Mouse (Mus musculus): ENCODE measurements around the gene Vwa7. TPM values are rescaled to one million over a fixed set of nuclear protein-coding genes. Genes with fewer than 3 reads are reported as not detected.
"Not testable (repeated sequence)": the region's sequence is repeated elsewhere in the genome, so short reads cannot be mapped to it uniquely, and the experiment has no call there.

The Vwa7 gene
- 0.13 and 0.16 TPM in 2 replicates for polyA plus RNA-seq (2014; fragmentation: Nextera tagmentation; extraction: Ambion mirVana)

DNA sequence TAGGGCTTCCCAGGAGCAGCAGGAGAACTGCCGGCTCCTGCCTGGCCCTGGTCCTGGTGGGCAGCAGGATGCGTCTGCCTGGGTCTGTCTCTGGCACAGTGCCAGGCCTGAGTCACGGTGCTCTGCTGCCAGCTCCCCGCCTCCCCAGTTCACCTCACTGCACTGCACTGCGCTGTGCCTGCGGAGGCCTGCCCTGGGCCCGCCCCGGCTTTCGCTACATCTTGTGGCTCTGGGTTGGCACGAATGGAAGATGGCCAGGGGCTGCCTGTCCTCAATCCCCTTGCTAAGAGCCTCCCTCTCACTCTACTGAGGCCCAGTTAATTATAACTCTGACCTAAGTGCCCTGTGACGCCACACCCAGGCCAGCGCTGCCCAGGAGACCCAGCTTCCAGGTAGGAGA is at the start of gene Vwa7:
Gene Vwa7 (plus strand): TSS at position 204 of the 400 bp plus-strand sequence.
- H3K9me3 ChIP-seq (ENCODE audit: control insufficient read depth, low read length): no peaks in the 10 kb centered on the region
- no peak within 1 kb of the TSS for H3K4me2 ChIP-seq (replicated peaks)
- H3K36me3 ChIP-seq (replicated peaks; ENCODE audit: control insufficient read depth, insufficient read depth): peaks cover 55% of the 10 kb centered on the region
- H3K27me3 ChIP-seq (ENCODE audit: control insufficient read depth, insufficient read depth, low read length): no peaks in the 10 kb centered on the region
- H3K4me3 ChIP-seq (replicated peaks; ENCODE audit: low read length): no peak within 1 kb of the TSS
- no peaks in the 10 kb centered on the region for H3K4me1 ChIP-seq (replicated peaks; ENCODE audit: control insufficient read depth, insufficient read depth, low read length)
- no peak within 1 kb of the TSS for H3K27ac ChIP-seq
- 49% methylated on average over 12 of the region's 12 CpGs for WGBS
- DNase-seq (ENCODE audit: low spot score) (peak; percentile 59), ATAC-seq (ENCODE audit: low FRiP score) (peak; percentile 51; the same call in 1 of the 2 replicates)
- H3K9ac ChIP-seq: 0 out of 2 replicates have a peak within 1 kb of the TSS, but pooled peaks have one; percentile 10

DNA sequence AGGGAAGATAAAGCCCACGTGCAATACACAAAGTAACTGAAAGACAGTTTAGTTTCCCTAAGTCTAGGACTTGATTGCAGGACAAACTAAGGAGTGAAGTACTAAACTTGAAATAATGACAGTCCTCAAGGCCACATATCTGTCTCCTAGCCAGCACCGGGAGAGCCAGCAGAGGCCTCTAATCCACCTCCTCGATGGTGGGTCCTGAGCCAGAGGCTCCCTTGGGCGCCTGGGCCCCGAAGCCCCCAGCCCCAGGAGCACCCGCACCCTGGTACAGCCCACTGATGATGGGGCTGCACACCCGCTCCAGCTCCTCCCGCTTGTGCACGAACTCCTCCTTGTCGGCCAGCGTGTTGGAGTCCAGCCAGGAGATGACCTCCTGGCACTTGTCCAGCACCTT is 46.6 kb upstream of the Vwa7 start, which contains the start of gene Gm20481:
Gene Gm20481 (plus strand): TSS at position 91 of the 400 bp plus-strand sequence.
- H3K27ac ChIP-seq; H3K4me3 ChIP-seq (replicated peaks; ENCODE audit: low read length); DNase-seq (ENCODE audit: low spot score); H3K4me1 ChIP-seq (replicated peaks; ENCODE audit: control insufficient read depth, insufficient read depth, low read length); ATAC-seq (ENCODE audit: low FRiP score); H3K4me2 ChIP-seq (replicated peaks); H3K9ac ChIP-seq; H3K36me3 ChIP-seq (replicated peaks; ENCODE audit: control insufficient read depth, insufficient read depth); H3K9me3 ChIP-seq (ENCODE audit: control insufficient read depth, low read length): not testable (repeated sequence)
- H3K27me3 ChIP-seq (ENCODE audit: control insufficient read depth, insufficient read depth, low read length): peaks cover 28% of the 10 kb centered on the region
- 58% methylated on average over 6 of the region's 11 CpGs for WGBS

DNA sequence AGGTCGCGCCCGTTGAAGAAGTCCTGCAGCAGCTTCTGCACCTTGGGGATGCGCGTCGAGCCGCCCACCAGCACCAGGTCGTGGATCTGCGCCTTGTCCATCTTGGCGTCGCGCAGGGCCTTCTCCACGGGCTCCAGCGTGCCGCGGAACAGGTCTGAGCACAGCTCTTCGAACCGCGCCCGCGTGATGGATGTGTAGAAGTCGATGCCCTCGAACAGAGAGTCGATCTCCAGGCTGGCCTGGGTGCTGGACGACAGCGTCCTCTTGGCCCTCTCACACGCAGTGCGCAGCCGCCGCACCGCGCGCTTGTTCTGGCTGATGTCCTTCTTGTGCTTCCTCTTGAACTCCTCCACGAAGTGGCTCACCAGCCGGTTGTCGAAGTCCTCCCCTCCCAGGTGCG is 45.5 kb upstream of the Vwa7 start:
- H3K9ac ChIP-seq; H3K27ac ChIP-seq; ATAC-seq (ENCODE audit: low FRiP score); DNase-seq (ENCODE audit: low spot score); H3K36me3 ChIP-seq (replicated peaks; ENCODE audit: control insufficient read depth, insufficient read depth); H3K4me1 ChIP-seq (replicated peaks; ENCODE audit: control insufficient read depth, insufficient read depth, low read length); H3K9me3 ChIP-seq (ENCODE audit: control insufficient read depth, low read length); H3K4me2 ChIP-seq (replicated peaks); H3K4me3 ChIP-seq (replicated peaks; ENCODE audit: low read length): not testable (repeated sequence)
- WGBS: 43% methylated on average over 19 of the region's 37 CpGs
- H3K27me3 ChIP-seq (ENCODE audit: control insufficient read depth, insufficient read depth, low read length): peaks cover 28% of the 10 kb centered on the region

DNA sequence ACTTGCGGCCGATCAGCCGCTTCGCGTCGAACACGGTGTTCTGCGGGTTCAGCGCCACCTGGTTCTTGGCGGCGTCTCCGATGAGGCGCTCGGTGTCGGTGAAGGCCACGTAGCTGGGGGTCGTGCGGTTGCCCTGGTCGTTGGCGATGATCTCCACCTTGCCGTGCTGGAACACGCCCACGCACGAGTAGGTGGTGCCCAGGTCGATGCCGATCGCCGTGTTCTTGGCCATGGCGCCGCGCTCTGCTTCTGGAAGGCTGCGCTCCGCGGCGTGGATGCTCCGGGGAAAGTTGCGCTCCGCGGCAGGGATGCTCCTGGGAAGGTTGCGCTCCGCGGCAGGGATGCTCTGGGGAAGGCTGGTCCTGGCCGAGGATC is 44.7 kb upstream of the Vwa7 start:
- not testable (repeated sequence) for H3K27ac ChIP-seq; H3K36me3 ChIP-seq (replicated peaks; ENCODE audit: control insufficient read depth, insufficient read depth); H3K9ac ChIP-seq; H3K9me3 ChIP-seq (ENCODE audit: control insufficient read depth, low read length); H3K4me1 ChIP-seq (replicated peaks; ENCODE audit: control insufficient read depth, insufficient read depth, low read length); DNase-seq (ENCODE audit: low spot score)
- whole genome bisulfite sequencing: 3% methylated on average over 13 of the region's 43 CpGs
- peak; percentile 46 for ATAC-seq (ENCODE audit: low FRiP score)
- H3K4me3 ChIP-seq (replicated peaks; ENCODE audit: low read length): peak overlapping the region; percentile 34
- peaks cover 28% of the 10 kb centered on the region for H3K27me3 ChIP-seq (ENCODE audit: control insufficient read depth, insufficient read depth, low read length)
- H3K4me2 ChIP-seq (replicated peaks): peak overlapping the region; percentile 88

DNA sequence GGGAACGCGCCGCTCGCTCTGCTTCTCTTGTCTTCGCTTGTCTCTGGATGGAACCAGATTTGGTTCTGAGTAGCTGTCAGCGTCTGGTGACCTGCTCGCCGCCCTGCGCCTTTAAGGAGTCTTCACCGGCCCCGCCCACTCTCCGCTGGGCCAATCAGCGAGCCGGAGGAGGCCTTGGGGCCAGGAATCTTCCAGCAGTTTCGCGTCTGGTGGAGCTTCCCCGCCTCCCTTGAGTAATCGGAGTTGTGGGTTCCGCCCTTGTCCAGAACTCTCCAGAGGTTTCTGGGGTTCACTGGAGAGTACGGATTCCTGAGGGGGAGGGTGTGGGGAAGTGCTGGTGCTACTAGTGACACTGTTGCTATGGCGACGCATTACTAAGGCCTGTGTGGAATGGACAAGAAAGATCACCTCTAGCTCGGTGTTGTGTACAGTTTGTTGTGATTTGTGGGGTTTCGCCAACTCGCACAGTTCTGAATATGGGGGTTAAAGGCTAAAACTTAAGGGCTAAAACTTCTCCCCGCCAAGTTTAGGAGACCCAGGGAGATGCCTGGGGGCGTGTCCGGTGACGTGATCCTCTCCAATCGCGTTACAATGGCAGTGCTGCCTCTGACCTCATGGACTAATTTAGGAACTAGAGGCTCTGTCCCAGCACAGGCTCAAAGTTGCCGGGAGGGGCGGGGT is 44.2 kb upstream of the Vwa7 start, which contains the start of the genes Hspa1a and Hspa1l:
Gene Hspa1a (minus strand): TSS at position 88 of the 681 bp plus-strand sequence.
Gene Hspa1l (plus strand): TSS at position 635 of the 681 bp plus-strand sequence.
- Histone ChIP-seq H3K9ac (peak within 1 kb of the TSS; percentile 5; the same call in 1 of the 2 replicates), H3K27me3 (ENCODE audit: control insufficient read depth, insufficient read depth, low read length) (peaks cover 27% of the 10 kb centered on the region), H3K4me2 (replicated peaks) (peak within 1 kb of the TSS; percentile 88), H3K4me3 (replicated peaks; ENCODE audit: low read length) (peak within 1 kb of the TSS; percentile 34)
- DNase-seq (ENCODE audit: low spot score) (peak; percentile 61), ATAC-seq (ENCODE audit: low FRiP score) (peak; percentile 93)
- H3K4me1 ChIP-seq (replicated peaks; ENCODE audit: control insufficient read depth, insufficient read depth, low read length); H3K9me3 ChIP-seq (ENCODE audit: control insufficient read depth, low read length); H3K36me3 ChIP-seq (replicated peaks; ENCODE audit: control insufficient read depth, insufficient read depth); H3K27ac ChIP-seq: not testable (repeated sequence)
- WGBS: under 1% methylated on average over 26 of the region's 33 CpGs

DNA sequence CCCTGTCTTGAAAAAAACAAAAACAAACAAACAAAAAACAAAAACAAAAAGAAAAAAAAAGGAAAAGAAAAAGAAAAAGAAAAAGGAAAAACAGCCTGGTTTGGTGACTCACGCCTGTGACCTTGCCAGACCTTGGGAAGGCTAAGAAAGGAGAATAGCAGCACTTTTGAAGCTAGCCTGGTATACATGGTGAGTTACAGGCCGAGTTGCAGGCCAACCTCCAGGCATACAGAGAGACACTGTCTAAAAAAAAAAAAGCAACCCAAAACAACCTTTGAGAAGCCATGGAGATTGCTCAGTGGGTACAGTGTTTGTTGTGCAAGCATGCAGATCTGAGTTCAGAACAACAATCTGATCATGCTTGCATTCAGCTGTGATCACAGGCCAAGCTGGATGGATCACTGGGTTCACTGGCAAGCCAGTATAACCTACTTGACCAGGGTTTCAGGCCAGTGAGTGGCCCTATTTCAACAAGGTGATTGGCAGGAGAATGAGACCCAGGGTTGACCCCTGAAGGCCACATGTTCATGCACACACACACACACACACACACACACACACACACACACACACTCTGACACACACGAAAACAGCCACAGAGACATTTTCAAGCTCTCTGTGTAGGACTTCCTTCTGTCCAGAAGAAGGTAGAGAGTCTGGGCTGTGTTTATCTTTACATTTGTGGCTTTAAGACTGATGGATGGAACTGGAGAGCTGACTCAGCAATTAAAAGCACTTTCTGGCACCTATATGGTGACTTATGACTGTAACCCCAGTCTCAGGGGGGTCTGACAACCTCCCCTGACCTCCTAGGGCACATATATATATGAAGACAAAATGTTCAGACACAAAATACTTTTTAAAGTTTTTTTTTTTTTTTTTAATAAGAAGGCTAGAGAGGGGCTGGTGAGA is 40.5 kb upstream of the Vwa7 start:
- Histone ChIP-seq H3K9me3 (ENCODE audit: control insufficient read depth, low read length) (no peaks in the 10 kb centered on the region), H3K27ac (no peak overlapping the region), H3K4me2 (replicated peaks) (no peak overlapping the region), H3K27me3 (ENCODE audit: control insufficient read depth, insufficient read depth, low read length) (no peaks in the 10 kb centered on the region), H3K9ac (no peak overlapping the region), H3K36me3 (replicated peaks; ENCODE audit: control insufficient read depth, insufficient read depth) (no peaks in the 10 kb centered on the region), H3K4me3 (replicated peaks; ENCODE audit: low read length) (no peak overlapping the region), H3K4me1 (replicated peaks; ENCODE audit: control insufficient read depth, insufficient read depth, low read length) (peaks cover 8% of the 10 kb centered on the region)
- ATAC-seq (ENCODE audit: low FRiP score) (no peak), DNase-seq (ENCODE audit: low spot score) (no peak)
- WGBS: 80% methylated on average over 3 of the region's 3 CpGs

DNA sequence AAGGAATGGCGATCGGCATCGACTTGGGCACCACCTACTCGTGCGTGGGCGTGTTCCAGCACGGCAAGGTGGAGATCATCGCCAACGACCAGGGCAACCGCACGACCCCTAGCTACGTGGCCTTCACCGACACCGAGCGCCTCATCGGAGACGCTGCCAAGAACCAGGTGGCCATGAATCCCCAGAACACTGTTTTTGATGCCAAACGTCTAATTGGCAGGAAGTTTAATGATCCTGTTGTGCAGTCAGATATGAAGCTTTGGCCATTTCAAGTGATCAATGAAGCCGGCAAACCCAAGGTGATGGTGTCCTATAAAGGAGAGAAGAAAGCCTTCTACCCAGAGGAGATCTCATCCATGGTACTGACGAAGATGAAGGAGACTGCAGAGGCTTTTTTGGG is 39.4 kb upstream of the Vwa7 start:
- H3K27me3 ChIP-seq (ENCODE audit: control insufficient read depth, insufficient read depth, low read length): no peaks in the 10 kb centered on the region
- no peaks in the 10 kb centered on the region for H3K9me3 ChIP-seq (ENCODE audit: control insufficient read depth, low read length)
- H3K4me3 ChIP-seq (replicated peaks; ENCODE audit: low read length): no peak overlapping the region
- no peaks in the 10 kb centered on the region for H3K36me3 ChIP-seq (replicated peaks; ENCODE audit: control insufficient read depth, insufficient read depth)
- no peak overlapping the region for H3K27ac ChIP-seq
- H3K9ac ChIP-seq: no peak overlapping the region
- H3K4me1 ChIP-seq (replicated peaks; ENCODE audit: control insufficient read depth, insufficient read depth, low read length): peaks cover 12% of the 10 kb centered on the region
- 95% methylated on average over 20 of the region's 20 CpGs for WGBS
- ATAC-seq (ENCODE audit: low FRiP score) (no peak), DNase-seq (ENCODE audit: low spot score) (no peak)
- H3K4me2 ChIP-seq (replicated peaks): no peak overlapping the region

DNA sequence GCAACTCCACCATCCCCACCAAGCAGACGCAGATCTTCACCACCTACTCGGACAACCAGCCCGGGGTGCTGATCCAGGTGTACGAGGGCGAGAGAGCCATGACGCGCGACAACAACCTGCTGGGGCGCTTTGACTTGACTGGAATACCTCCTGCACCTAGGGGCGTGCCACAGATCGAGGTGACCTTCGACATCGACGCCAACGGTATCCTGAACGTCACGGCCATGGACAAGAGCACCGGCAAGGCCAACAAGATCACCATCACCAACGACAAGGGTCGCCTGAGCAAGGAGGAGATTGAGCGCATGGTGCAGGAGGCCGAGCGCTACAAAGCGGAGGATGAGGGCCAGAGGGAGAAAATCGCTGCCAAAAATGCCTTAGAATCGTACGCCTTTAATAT is 38.1 kb upstream of the Vwa7 start:
- ATAC-seq (ENCODE audit: low FRiP score): no peak
- WGBS: 93% methylated on average over 27 of the region's 27 CpGs
- Histone ChIP-seq H3K27ac (no peak overlapping the region), H3K36me3 (replicated peaks; ENCODE audit: control insufficient read depth, insufficient read depth) (no peaks in the 10 kb centered on the region), H3K9me3 (ENCODE audit: control insufficient read depth, low read length) (no peaks in the 10 kb centered on the region), H3K4me2 (replicated peaks) (no peak overlapping the region), H3K27me3 (ENCODE audit: control insufficient read depth, insufficient read depth, low read length) (no peaks in the 10 kb centered on the region), H3K4me3 (replicated peaks; ENCODE audit: low read length) (no peak overlapping the region), H3K9ac (no peak overlapping the region), H3K4me1 (replicated peaks; ENCODE audit: control insufficient read depth, insufficient read depth, low read length) (peaks cover 14% of the 10 kb centered on the region)
- DNase-seq (ENCODE audit: low spot score): no peak

DNA sequence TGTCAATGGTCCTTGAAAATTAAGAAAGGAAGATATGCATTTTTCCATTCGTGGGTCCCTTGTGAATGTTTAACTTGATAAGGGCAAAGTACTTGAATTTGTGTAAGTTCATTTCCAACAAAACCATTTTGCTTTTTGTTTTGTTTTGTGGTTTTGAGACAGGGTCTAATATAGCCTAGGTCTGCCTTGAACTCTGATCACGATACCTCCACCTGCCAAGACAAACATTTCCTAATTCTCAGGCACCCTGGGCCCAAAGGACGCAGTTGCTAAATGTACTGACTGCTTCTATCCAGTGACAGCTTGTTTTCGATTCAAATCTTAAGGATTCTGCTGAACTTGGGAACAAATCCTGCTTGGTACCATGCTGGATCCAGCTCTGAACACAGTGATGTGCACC is 36.7 kb upstream of the Vwa7 start:
- H3K36me3 ChIP-seq (replicated peaks; ENCODE audit: control insufficient read depth, insufficient read depth): no peaks in the 10 kb centered on the region
- H3K9me3 ChIP-seq (ENCODE audit: control insufficient read depth, low read length): no peaks in the 10 kb centered on the region
- no peak overlapping the region for H3K4me2 ChIP-seq (replicated peaks)
- ATAC-seq (ENCODE audit: low FRiP score) (no peak), DNase-seq (ENCODE audit: low spot score) (no peak)
- no peak overlapping the region for H3K4me3 ChIP-seq (replicated peaks; ENCODE audit: low read length)
- H3K27me3 ChIP-seq (ENCODE audit: control insufficient read depth, insufficient read depth, low read length): no peaks in the 10 kb centered on the region
- peaks cover 14% of the 10 kb centered on the region for H3K4me1 ChIP-seq (replicated peaks; ENCODE audit: control insufficient read depth, insufficient read depth, low read length)
- H3K27ac ChIP-seq: no peak overlapping the region
- no peak overlapping the region for H3K9ac ChIP-seq
- 97% methylated on average over 4 of the region's 4 CpGs for WGBS

Data from hindbrain, embryonic 14.5 days (tissue).